Mouse (Mus musculus): Measurements from ENCODE around the gene Fam151a. TPM values are rescaled to one million over a fixed set of nuclear protein-coding genes. Genes with fewer than 3 reads are reported as not detected.

The Fam151a gene
- polyA plus RNA-seq, 2 experiments: 0.43 to 1.1 TPM

GRCm38 (mm10) chr4:106794247-106794646 is 60.6 kb downstream of the Fam151a start:
- no peak for ATAC-seq (ENCODE audit: low FRiP score, low read depth)
- Histone ChIP-seq H3K4me2 (replicated peaks; ENCODE audit: low read depth, low read length, severe bottlenecking) (no peak overlapping the region), H3K9me3 (ENCODE audit: control insufficient read depth, low read length) (no peaks in the 10 kb centered on the region), H3K36me3 (ENCODE audit: control insufficient read depth, insufficient read depth, low read length) (no peaks in the 10 kb centered on the region), H3K27ac (replicated peaks; ENCODE audit: low read depth, low read length) (no peak overlapping the region), H3K9ac (ENCODE audit: low read depth, low read length, severe bottlenecking) (no peak overlapping the region), H3K27me3 (ENCODE audit: control insufficient read depth, insufficient read depth, low read length) (no peaks in the 10 kb centered on the region), H3K4me1 (ENCODE audit: control insufficient read depth, insufficient read depth, low read length) (peaks cover 15% of the 10 kb centered on the region), H3K4me3 (replicated peaks; ENCODE audit: low read length) (no peak overlapping the region)
- no peak for DNase-seq (ENCODE audit: low spot score)
- TF ChIP-seq POLR2A (IDR thresholded peaks at IDR 0.05; ENCODE audit: borderline replicate concordance, extremely low read depth, insufficient read depth, insufficient read length): no peak
- 94% methylated on average over 7 of the region's 7 CpGs for WGBS

- no peak overlapping the region for H3K4me2 ChIP-seq (replicated peaks; ENCODE audit: low read depth, low read length, severe bottlenecking)
- 80% methylated on average over 2 of the region's 2 CpGs for WGBS
- no peak for ATAC-seq (ENCODE audit: low FRiP score, low read depth)
- H3K9ac ChIP-seq (ENCODE audit: low read depth, low read length, severe bottlenecking): no peak overlapping the region
- no peak for TF ChIP-seq POLR2A (IDR thresholded peaks at IDR 0.05; ENCODE audit: borderline replicate concordance, extremely low read depth, insufficient read depth, insufficient read length)
- H3K36me3 ChIP-seq (ENCODE audit: control insufficient read depth, insufficient read depth, low read length): no peaks in the 10 kb centered on the region
- H3K4me3 ChIP-seq (replicated peaks; ENCODE audit: low read length): no peak overlapping the region
- DNase-seq (ENCODE audit: low spot score): no peak
- peaks cover 20% of the 10 kb centered on the region for H3K4me1 ChIP-seq (ENCODE audit: control insufficient read depth, insufficient read depth, low read length)
- no peaks in the 10 kb centered on the region for H3K9me3 ChIP-seq (ENCODE audit: control insufficient read depth, low read length)
- H3K27me3 ChIP-seq (ENCODE audit: control insufficient read depth, insufficient read depth, low read length): no peaks in the 10 kb centered on the region
- H3K27ac ChIP-seq (replicated peaks; ENCODE audit: low read depth, low read length): no peak overlapping the region
Measured at GRCm38 (mm10) chr4:106795289-106795688, 61.6 kb downstream of the Fam151a start.

Other genes with a start within 250 kb of the Fam151a start
- gene Bsnd, start 241.6 kb upstream of the Fam151a start, polyA plus RNA-seq (2012; rRNA removed): not detected in 2 replicates
- not detected in 2 replicates for gene Bsnd, start 241.6 kb upstream of the Fam151a start, polyA plus RNA-seq (2014; fragmentation: Nextera tagmentation; extraction: Ambion mirVana)
- gene Dhcr24, start 172.9 kb upstream of the Fam151a start, polyA plus RNA-seq (2012; rRNA removed): 57.6 and 66.1 TPM in 2 replicates
- 19.3 and 19.4 TPM in 2 replicates for gene Dhcr24, start 172.9 kb upstream of the Fam151a start, polyA plus RNA-seq (2014; fragmentation: Nextera tagmentation; extraction: Ambion mirVana)
- not detected in 2 replicates for gene Lexm, start 116.6 kb upstream of the Fam151a start, polyA plus RNA-seq (2012; rRNA removed)
- gene Lexm, start 116.6 kb upstream of the Fam151a start, polyA plus RNA-seq (2014; fragmentation: Nextera tagmentation; extraction: Ambion mirVana): not detected in 2 replicates
- 3.8 and 5.9 TPM in 2 replicates for gene Ttc22, start 111.5 kb upstream of the Fam151a start, polyA plus RNA-seq (2012; rRNA removed)
- gene Ttc22, start 111.5 kb upstream of the Fam151a start, polyA plus RNA-seq (2014; fragmentation: Nextera tagmentation; extraction: Ambion mirVana): 6.9 and 7.0 TPM in 2 replicates
- gene Pars2, start 82.8 kb upstream of the Fam151a start, polyA plus RNA-seq (2012; rRNA removed): 14.3 and 14.6 TPM in 2 replicates
- gene Pars2, start 82.8 kb upstream of the Fam151a start, polyA plus RNA-seq (2014; fragmentation: Nextera tagmentation; extraction: Ambion mirVana): 14.0 and 14.2 TPM in 2 replicates
- 147 and 167 TPM in 2 replicates for gene Ttc4, start 54.9 kb upstream of the Fam151a start, polyA plus RNA-seq (2012; rRNA removed)
- 75.0 and 92.1 TPM in 2 replicates for gene Ttc4, start 54.9 kb upstream of the Fam151a start, polyA plus RNA-seq (2014; fragmentation: Nextera tagmentation; extraction: Ambion mirVana)
- 2.8 and 7.1 TPM in 2 replicates for gene Mroh7, start 3.0 kb upstream of the Fam151a start, polyA plus RNA-seq (2012; rRNA removed)
- gene Mroh7, start 3.0 kb upstream of the Fam151a start, polyA plus RNA-seq (2014; fragmentation: Nextera tagmentation; extraction: Ambion mirVana): 0.35 and 0.63 TPM in 2 replicates
- 6.1 and 6.7 TPM in 2 replicates for gene Acot11, start 71.1 kb downstream of the Fam151a start, polyA plus RNA-seq (2012; rRNA removed)
- gene Acot11, start 71.1 kb downstream of the Fam151a start, polyA plus RNA-seq (2014; fragmentation: Nextera tagmentation; extraction: Ambion mirVana): 3.7 and 4.3 TPM in 2 replicates
- gene Ssbp3, start 176.8 kb downstream of the Fam151a start, polyA plus RNA-seq (2012; rRNA removed): 191 and 202 TPM in 2 replicates
- gene Ssbp3, start 176.8 kb downstream of the Fam151a start, polyA plus RNA-seq (2014; fragmentation: Nextera tagmentation; extraction: Ambion mirVana): 94.3 and 115 TPM in 2 replicates